Mouse (Mus musculus) cerebellum, adult 18-20 months (tissue): Measurements from ENCODE around the gene Mog.
"Not testable (repeated sequence)": the region's sequence is repeated elsewhere in the genome, so short reads cannot be mapped to it uniquely, and the experiment has no call there.

Experiments used
- DNase-seq, 2 experiments: peaks; one replicate each; pipeline ENCODE4 v3.0.0; 2021

The Mog gene

GRCm38 (mm10) chr17:37044651-37045244 is 21.6 kb upstream of the Mog start:
- DNase-seq = no peak

- no peak for DNase-seq
These were observed 16.1 kb upstream of the Mog start for GRCm38 (mm10) chr17:37039127-37039894.

GRCm38 (mm10) chr17:37029162-37029561 is 6.0 kb upstream of the Mog start:
- no peak for DNase-seq

GRCm38 (mm10) chr17:37028683-37029120 is 5.5 kb upstream of the Mog start:
- DNase-seq = peak; percentile 93 to 96

GRCm38 (mm10) chr17:37028212-37028611 is 5.0 kb upstream of the Mog start:
- no peak for DNase-seq

- DNase-seq = no peak
These were observed 4.3 kb upstream of the Mog start for GRCm38 (mm10) chr17:37027486-37027885.

- DNase-seq = no peak
These were observed 3.2 kb upstream of the Mog start for GRCm38 (mm10) chr17:37026425-37026824.

GRCm38 (mm10) chr17:37019242-37019641 is 4.0 kb downstream of the Mog start:
- DNase-seq = not testable (repeated sequence)

GRCm38 (mm10) chr17:37018328-37018727 is 4.9 kb downstream of the Mog start:
- no peak for DNase-seq

- no peak for DNase-seq
These were observed 6.9 kb downstream of the Mog start for GRCm38 (mm10) chr17:37016333-37016732.

- no peak for DNase-seq
These were observed 11.1 kb downstream of the Mog start for GRCm38 (mm10) chr17:37012141-37012540.

GRCm38 (mm10) chr17:37011719-37012118 is 11.5 kb downstream of the Mog start:
- no peak for DNase-seq

- DNase-seq = no peak
These were observed 13.6 kb downstream of the Mog start for GRCm38 (mm10) chr17:37009460-37010042.

GRCm38 (mm10) chr17:37008161-37008560 is 15.0 kb downstream of the Mog start:
- no peak for DNase-seq

- DNase-seq = no peak
These were observed 19.8 kb downstream of the Mog start for GRCm38 (mm10) chr17:37003366-37003765.

GRCm38 (mm10) chr17:37002364-37003330 is 20.6 kb downstream of the Mog start:
- peak; percentile 28 to 35 for DNase-seq

GRCm38 (mm10) chr17:37000863-37001262 is 22.3 kb downstream of the Mog start, which contains the start of gene Zfp57:
Gene Zfp57 (plus strand): TSS chr17:37001163.
- DNase-seq = no peak

- no peak for DNase-seq
These were observed 24.7 kb downstream of the Mog start for GRCm38 (mm10) chr17:36998477-36998876.

GRCm38 (mm10) chr17:36997033-36997735 is 26.0 kb downstream of the Mog start:
- DNase-seq = peak; percentile 75 to 79

GRCm38 (mm10) chr17:36995448-36995847 is 27.8 kb downstream of the Mog start:
- DNase-seq = no peak

GRCm38 (mm10) chr17:36994528-36994927 is 28.7 kb downstream of the Mog start:
- DNase-seq = no peak

- no peak for DNase-seq
These were observed 29.4 kb downstream of the Mog start for GRCm38 (mm10) chr17:36993770-36994325.
